Mouse (Mus musculus): ENCODE results near the gene Cyyr1. TPM values are rescaled to one million over a fixed set of nuclear protein-coding genes. Genes with fewer than 3 reads are reported as not detected.

Cyyr1 gene
- polyA plus RNA-seq, 1 experiment from 2014 or later, result 4.0 TPM

DNA sequence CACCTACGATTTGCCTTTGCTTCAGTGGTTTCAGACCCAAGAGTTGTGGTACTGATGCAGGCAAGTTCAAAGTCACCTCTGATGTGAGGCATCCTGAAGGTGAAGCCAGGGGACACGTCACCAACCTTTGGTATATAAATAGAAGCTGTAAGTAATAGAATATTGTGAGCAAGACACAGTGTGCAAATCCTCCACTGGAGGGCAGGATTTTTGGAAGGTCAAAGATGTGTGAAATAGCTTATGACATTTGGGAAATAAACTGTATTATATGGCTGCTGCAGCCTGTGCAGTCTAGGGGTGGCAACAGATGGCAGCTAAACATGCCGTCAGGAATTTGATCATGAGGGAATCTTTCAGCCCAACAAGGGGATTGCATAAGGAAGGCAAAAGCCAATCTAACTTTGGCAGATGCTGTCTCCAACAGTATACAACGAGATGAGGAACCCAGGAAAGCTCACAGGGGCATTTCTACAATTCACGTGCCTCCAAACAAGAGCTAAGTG, 65.0 kb downstream of the Cyyr1 start:
- no peaks in the 10 kb centered on the region for H3K4me1 ChIP-seq (ENCODE audit: control insufficient read depth, insufficient read depth, low read length)
- H3K9ac ChIP-seq (ENCODE audit: low read depth, low read length), result no peak overlapping the region
- H3K4me2 ChIP-seq (ENCODE audit: low read depth, low read length), result no peak overlapping the region
- H3K27me3 ChIP-seq (replicated peaks; ENCODE audit: control insufficient read depth, insufficient read depth, low read length), result no peaks in the 10 kb centered on the region
- 74% methylated on average over 5 of the region's 5 CpGs for WGBS
- ATAC-seq, result no peak
- no peak overlapping the region for H3K4me3 ChIP-seq (ENCODE audit: low read length)
- no peaks in the 10 kb centered on the region for H3K9me3 ChIP-seq (ENCODE audit: control insufficient read depth, low read length)
- no peaks in the 10 kb centered on the region for H3K36me3 ChIP-seq (ENCODE audit: control insufficient read depth, insufficient read depth, low read length)
- no peak overlapping the region for H3K27ac ChIP-seq (ENCODE audit: low read length)

DNA sequence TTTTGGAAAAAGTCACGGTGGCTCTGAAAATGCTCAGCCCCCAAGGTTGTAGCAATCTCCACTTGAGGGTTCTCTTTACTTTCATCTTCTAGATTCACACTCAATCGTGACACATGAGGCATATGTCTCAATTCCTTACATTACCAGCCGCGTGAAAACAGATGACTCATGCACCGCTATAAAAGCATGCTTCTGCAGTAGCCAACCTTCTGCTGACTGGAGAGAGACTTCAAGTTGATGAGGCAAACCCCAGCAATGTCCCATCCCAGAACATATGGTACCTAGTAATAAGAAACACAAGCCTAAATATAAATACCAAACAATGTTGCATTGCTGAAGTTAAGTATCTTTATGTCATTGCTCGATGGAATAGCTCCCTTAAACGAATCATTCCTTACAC, 65.9 kb downstream of the Cyyr1 start:
- WGBS, result 92% methylated on average over 7 of the region's 7 CpGs
- ATAC-seq, result no peak

DNA sequence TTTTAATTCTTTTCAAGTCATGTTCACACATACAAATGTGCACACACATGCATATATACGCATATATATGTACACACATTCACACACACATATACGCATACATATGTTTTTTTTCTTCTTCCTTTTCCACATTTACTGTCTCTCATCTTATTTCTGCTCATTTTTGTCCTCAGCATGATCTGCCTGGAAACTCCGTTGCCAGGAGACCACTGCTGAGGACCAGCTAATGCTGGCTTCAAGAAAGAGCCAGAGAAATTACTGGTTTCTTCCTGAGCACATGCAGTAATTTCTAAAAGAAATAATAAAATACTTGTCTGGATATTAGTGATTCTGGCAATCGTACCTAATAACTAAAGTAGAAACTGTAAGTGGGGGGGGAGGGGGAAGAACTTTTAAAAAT, 68.6 kb downstream of the Cyyr1 start:
- no peak overlapping the region for H3K4me2 ChIP-seq (ENCODE audit: low read depth, low read length)
- ATAC-seq, result no peak
- WGBS, result 86% methylated on average over 4 of the region's 4 CpGs
- H3K9me3 ChIP-seq (ENCODE audit: control insufficient read depth, low read length), result no peaks in the 10 kb centered on the region
- H3K27ac ChIP-seq (ENCODE audit: low read length), result no peak overlapping the region
- H3K9ac ChIP-seq (ENCODE audit: low read depth, low read length), result no peak overlapping the region
- no peaks in the 10 kb centered on the region for H3K27me3 ChIP-seq (replicated peaks; ENCODE audit: control insufficient read depth, insufficient read depth, low read length)
- H3K4me1 ChIP-seq (ENCODE audit: control insufficient read depth, insufficient read depth, low read length), result no peaks in the 10 kb centered on the region
- no peak overlapping the region for H3K4me3 ChIP-seq (ENCODE audit: low read length)
- H3K36me3 ChIP-seq (ENCODE audit: control insufficient read depth, insufficient read depth, low read length), result no peaks in the 10 kb centered on the region

More for the DNA sequence above, 65.9 kb downstream of the Cyyr1 start:
- no peaks in the 10 kb centered on the region for H3K36me3 ChIP-seq (ENCODE audit: control insufficient read depth, insufficient read depth, low read length)
- no peaks in the 10 kb centered on the region for H3K9me3 ChIP-seq (ENCODE audit: control insufficient read depth, low read length)
- H3K27ac ChIP-seq (ENCODE audit: low read length), result no peak overlapping the region
- no peaks in the 10 kb centered on the region for H3K4me1 ChIP-seq (ENCODE audit: control insufficient read depth, insufficient read depth, low read length)
- no peaks in the 10 kb centered on the region for H3K27me3 ChIP-seq (replicated peaks; ENCODE audit: control insufficient read depth, insufficient read depth, low read length)
- H3K9ac ChIP-seq (ENCODE audit: low read depth, low read length), result no peak overlapping the region
- H3K4me2 ChIP-seq (ENCODE audit: low read depth, low read length), result no peak overlapping the region
- no peak overlapping the region for H3K4me3 ChIP-seq (ENCODE audit: low read length)

DNA sequence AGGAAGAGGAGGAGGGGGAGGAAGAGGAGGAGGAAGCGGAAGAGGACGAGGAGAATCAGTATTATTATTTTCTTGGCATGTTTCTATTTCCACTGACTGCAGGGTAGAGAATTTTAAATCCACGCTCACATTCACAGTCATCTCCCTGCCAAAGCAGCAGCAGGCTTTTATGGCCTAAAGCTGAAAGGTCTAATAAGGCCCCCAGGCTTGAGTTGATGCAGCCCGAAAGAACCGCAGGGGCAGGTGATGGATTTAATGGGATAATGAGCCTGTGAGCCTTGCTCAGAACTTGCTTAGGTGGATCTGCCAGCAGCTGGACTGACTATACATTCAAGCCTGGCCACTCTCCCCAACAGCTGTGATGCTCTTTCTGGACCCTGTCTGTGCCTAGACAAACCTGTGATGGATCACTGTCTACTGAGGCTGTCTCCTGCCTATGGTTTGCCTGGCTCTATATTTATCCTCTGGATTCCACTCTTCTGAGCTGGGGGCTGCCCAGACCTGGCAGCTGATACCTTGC, 78.6 kb downstream of the Cyyr1 start:
- 53% methylated on average over 5 of the region's 5 CpGs for WGBS
- no peaks in the 10 kb centered on the region for H3K36me3 ChIP-seq (ENCODE audit: control insufficient read depth, insufficient read depth, low read length)
- no peaks in the 10 kb centered on the region for H3K9me3 ChIP-seq (ENCODE audit: control insufficient read depth, low read length)
- no peaks in the 10 kb centered on the region for H3K27me3 ChIP-seq (replicated peaks; ENCODE audit: control insufficient read depth, insufficient read depth, low read length)
- H3K4me1 ChIP-seq (ENCODE audit: control insufficient read depth, insufficient read depth, low read length), result no peaks in the 10 kb centered on the region
- no peak overlapping the region for H3K4me3 ChIP-seq (ENCODE audit: low read length)
- no peak overlapping the region for H3K4me2 ChIP-seq (ENCODE audit: low read depth, low read length)
- no peak overlapping the region for H3K9ac ChIP-seq (ENCODE audit: low read depth, low read length)
- no peak overlapping the region for H3K27ac ChIP-seq (ENCODE audit: low read length)
- ATAC-seq, result no peak

DNA sequence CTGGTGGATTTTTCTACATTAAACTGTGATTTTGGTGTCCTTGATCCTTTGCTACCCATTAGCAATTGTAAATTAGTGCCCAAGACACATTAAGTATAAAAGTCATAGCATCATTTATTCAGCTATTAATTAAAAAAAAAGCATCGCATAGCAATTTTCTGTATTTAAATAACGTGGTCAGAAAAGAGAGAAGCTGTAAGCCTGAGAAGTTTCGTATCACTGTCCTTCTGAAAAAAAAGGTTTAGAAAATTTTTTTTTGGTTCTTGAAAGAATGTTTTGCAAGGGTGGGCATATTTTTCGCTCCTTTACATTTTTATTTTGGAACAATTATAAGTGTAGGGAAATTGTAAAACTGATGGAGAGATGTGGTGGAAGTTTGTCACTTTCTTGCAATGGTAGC, 83.1 kb downstream of the Cyyr1 start:
- Histone ChIP-seq H3K4me3 (ENCODE audit: low read length) (no peak overlapping the region), H3K9ac (ENCODE audit: low read depth, low read length) (no peak overlapping the region), H3K27ac (ENCODE audit: low read length) (no peak overlapping the region), H3K9me3 (ENCODE audit: control insufficient read depth, low read length) (no peaks in the 10 kb centered on the region), H3K36me3 (ENCODE audit: control insufficient read depth, insufficient read depth, low read length) (no peaks in the 10 kb centered on the region), H3K27me3 (replicated peaks; ENCODE audit: control insufficient read depth, insufficient read depth, low read length) (no peaks in the 10 kb centered on the region), H3K4me1 (ENCODE audit: control insufficient read depth, insufficient read depth, low read length) (no peaks in the 10 kb centered on the region), H3K4me2 (ENCODE audit: low read depth, low read length) (no peak overlapping the region)
- WGBS, result 92% methylated on average over 4 of the region's 4 CpGs
- ATAC-seq, result no peak

DNA sequence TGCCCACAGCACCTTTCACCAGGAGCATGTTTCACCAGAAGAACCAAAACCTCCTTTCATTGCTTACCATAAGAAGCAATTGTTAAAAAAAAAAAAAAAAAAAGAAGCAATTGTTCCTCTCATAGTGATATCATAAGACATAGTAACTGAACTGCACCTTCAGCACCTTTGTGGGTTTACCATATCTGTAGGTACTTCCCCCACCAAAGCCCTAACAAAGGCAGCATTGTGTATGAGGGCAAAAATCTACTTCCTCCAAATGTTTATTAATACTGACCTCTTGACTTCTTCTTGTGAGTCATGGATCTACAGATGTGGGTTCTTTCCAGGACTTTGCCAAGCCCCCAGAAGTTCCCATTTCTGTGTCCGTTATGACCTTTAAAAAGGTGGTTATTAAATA, 98.2 kb downstream of the Cyyr1 start:
- no peak overlapping the region for H3K27ac ChIP-seq (ENCODE audit: low read length)
- H3K4me3 ChIP-seq (ENCODE audit: low read length), result no peak overlapping the region
- H3K9me3 ChIP-seq (ENCODE audit: control insufficient read depth, low read length), result no peaks in the 10 kb centered on the region
- H3K27me3 ChIP-seq (replicated peaks; ENCODE audit: control insufficient read depth, insufficient read depth, low read length), result no peaks in the 10 kb centered on the region
- no peaks in the 10 kb centered on the region for H3K36me3 ChIP-seq (ENCODE audit: control insufficient read depth, insufficient read depth, low read length)
- ATAC-seq, result no peak
- no peaks in the 10 kb centered on the region for H3K4me1 ChIP-seq (ENCODE audit: control insufficient read depth, insufficient read depth, low read length)
- no peak overlapping the region for H3K4me2 ChIP-seq (ENCODE audit: low read depth, low read length)
- no peak overlapping the region for H3K9ac ChIP-seq (ENCODE audit: low read depth, low read length)
- WGBS, result 71% methylated on average over 1 of the region's 1 CpGs

DNA sequence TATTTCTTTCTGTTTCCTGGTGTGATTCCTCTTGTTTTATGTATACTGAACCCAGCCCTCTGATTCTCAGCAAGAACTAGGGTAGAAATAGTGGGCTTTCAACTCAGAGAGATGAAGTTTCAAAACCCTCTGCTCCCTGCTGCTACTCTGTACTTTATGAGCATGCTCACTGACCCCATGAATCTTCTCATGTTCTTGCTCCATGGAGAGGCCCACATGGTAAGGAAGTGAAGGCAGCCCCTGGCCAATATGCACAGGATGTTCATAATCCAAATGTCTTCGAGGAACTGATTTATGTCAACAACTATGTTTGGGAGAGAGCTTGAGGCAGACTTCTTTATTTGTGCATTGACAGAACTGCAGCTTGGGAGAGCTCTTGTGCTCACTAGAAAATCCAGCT, 106.9 kb downstream of the Cyyr1 start:
- 36% methylated on average over 1 of the region's 1 CpGs for WGBS
- no peaks in the 10 kb centered on the region for H3K4me1 ChIP-seq (ENCODE audit: control insufficient read depth, insufficient read depth, low read length)
- no peak overlapping the region for H3K4me3 ChIP-seq (ENCODE audit: low read length)
- no peak overlapping the region for H3K4me2 ChIP-seq (ENCODE audit: low read depth, low read length)
- no peak overlapping the region for H3K9ac ChIP-seq (ENCODE audit: low read depth, low read length)
- H3K27me3 ChIP-seq (replicated peaks; ENCODE audit: control insufficient read depth, insufficient read depth, low read length), result no peaks in the 10 kb centered on the region
- ATAC-seq, result no peak
- H3K27ac ChIP-seq (ENCODE audit: low read length), result no peak overlapping the region
- H3K9me3 ChIP-seq (ENCODE audit: control insufficient read depth, low read length), result no peaks in the 10 kb centered on the region
- H3K36me3 ChIP-seq (ENCODE audit: control insufficient read depth, insufficient read depth, low read length), result no peaks in the 10 kb centered on the region

DNA sequence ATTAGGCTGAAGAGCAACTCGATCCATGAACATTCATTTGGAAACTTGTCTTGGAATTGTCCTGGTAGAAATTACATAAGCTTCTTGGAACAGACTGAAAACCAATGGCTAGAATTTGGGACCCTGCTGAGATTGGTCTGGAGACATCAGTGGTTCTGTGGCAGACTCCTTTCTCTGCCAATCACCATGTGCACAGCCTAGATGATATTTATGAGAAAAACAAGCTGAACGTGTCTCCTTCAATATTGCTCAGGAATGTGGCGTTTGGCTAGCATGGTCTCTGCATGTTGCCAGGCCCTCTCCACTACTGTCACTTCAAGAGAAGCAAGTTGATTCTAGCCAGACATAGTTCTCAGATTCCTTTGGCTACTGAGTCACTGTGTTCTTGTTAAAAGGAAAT, 107.4 kb downstream of the Cyyr1 start:
- Histone ChIP-seq H3K4me1 (ENCODE audit: control insufficient read depth, insufficient read depth, low read length) (no peaks in the 10 kb centered on the region), H3K4me3 (ENCODE audit: low read length) (no peak overlapping the region), H3K36me3 (ENCODE audit: control insufficient read depth, insufficient read depth, low read length) (no peaks in the 10 kb centered on the region), H3K27me3 (replicated peaks; ENCODE audit: control insufficient read depth, insufficient read depth, low read length) (no peaks in the 10 kb centered on the region), H3K9me3 (ENCODE audit: control insufficient read depth, low read length) (no peaks in the 10 kb centered on the region), H3K9ac (ENCODE audit: low read depth, low read length) (no peak overlapping the region), H3K4me2 (ENCODE audit: low read depth, low read length) (no peak overlapping the region), H3K27ac (ENCODE audit: low read length) (no peak overlapping the region)
- WGBS, result 56% methylated on average over 3 of the region's 3 CpGs
- no peak for ATAC-seq

DNA sequence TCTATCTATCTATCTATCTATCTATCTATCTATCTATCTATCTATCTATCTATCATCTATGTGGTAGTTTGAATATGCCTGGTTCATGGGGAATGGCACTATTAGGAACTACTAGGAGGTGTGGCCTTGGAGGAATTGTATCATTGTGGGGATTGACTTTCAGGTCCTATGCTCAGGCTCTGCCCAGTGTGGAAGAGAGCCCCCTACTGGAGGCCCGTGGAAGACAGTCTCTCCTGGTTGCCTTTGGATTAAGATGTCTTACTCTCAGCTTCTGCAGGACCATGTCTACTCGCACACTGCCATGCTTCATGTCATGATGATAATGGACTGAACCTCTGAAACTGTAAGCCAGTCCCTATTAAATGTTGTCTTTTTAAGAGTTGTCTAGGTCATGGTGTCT, 117.8 kb downstream of the Cyyr1 start:
- no peaks in the 10 kb centered on the region for H3K27me3 ChIP-seq (replicated peaks; ENCODE audit: control insufficient read depth, insufficient read depth, low read length)
- no peak overlapping the region for H3K9ac ChIP-seq (ENCODE audit: low read depth, low read length)
- H3K27ac ChIP-seq (ENCODE audit: low read length), result no peak overlapping the region
- no peak overlapping the region for H3K4me2 ChIP-seq (ENCODE audit: low read depth, low read length)
- no peaks in the 10 kb centered on the region for H3K9me3 ChIP-seq (ENCODE audit: control insufficient read depth, low read length)
- no peak for ATAC-seq
- no peaks in the 10 kb centered on the region for H3K4me1 ChIP-seq (ENCODE audit: control insufficient read depth, insufficient read depth, low read length)
- no peak overlapping the region for H3K4me3 ChIP-seq (ENCODE audit: low read length)
- no peaks in the 10 kb centered on the region for H3K36me3 ChIP-seq (ENCODE audit: control insufficient read depth, insufficient read depth, low read length)
- 64% methylated on average over 2 of the region's 2 CpGs for WGBS

DNA sequence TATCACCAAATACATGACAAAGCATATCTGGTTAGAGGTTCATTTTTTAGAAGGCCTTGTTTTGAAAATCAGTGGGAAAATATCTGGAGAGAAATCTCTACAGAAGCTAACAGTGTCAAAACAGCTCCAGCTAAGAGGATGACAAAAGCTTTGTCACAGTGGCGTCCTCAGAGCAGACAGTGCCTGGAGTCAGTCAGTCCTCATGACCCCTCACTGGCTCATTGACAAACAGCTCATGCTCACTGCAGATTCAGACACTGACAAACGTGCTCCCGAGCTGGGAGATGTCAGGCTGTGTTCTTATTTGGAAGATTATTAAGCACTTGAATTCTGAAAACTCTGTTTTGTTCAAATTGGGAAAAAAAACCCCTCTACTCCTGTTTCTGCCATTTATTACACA, 124.0 kb downstream of the Cyyr1 start:
- no peaks in the 10 kb centered on the region for H3K4me1 ChIP-seq (ENCODE audit: control insufficient read depth, insufficient read depth, low read length)
- H3K36me3 ChIP-seq (ENCODE audit: control insufficient read depth, insufficient read depth, low read length), result no peaks in the 10 kb centered on the region
- WGBS, result 42% methylated on average over 3 of the region's 3 CpGs
- ATAC-seq, result no peak
- no peak overlapping the region for H3K27ac ChIP-seq (ENCODE audit: low read length)
- H3K4me2 ChIP-seq (ENCODE audit: low read depth, low read length), result no peak overlapping the region
- H3K9ac ChIP-seq (ENCODE audit: low read depth, low read length), result no peak overlapping the region
- H3K4me3 ChIP-seq (ENCODE audit: low read length), result no peak overlapping the region
- no peaks in the 10 kb centered on the region for H3K27me3 ChIP-seq (replicated peaks; ENCODE audit: control insufficient read depth, insufficient read depth, low read length)
- H3K9me3 ChIP-seq (ENCODE audit: control insufficient read depth, low read length), result no peaks in the 10 kb centered on the region
